Mouse (Mus musculus) thymus, adult 2 months (tissue): ENCODE data around the gene Irf2bp2.

Source experiments
- CTCF ChIP-seq: fragments of 200-500 bp; IDR thresholded peaks from 2 replicates; pipeline ENCODE4 v1.5.1; 2012; ENCODE audit warnings: mild to moderate bottlenecking, control low read depth, low read length, moderate library complexity, borderline replicate concordance; ENCODE audit not compliant: control insufficient read depth, poor library complexity, insufficient read depth; ENCODE audit errors: extremely low read depth
- POLR2A ChIP-seq: fragments of 200-500 bp; IDR thresholded peaks from 2 replicates; pipeline ENCODE4 v1.6.1; 2012; ENCODE audit warnings: mild to moderate bottlenecking, low read length, control low read depth, moderate library complexity; ENCODE audit not compliant: control insufficient read depth, poor library complexity, insufficient read depth; ENCODE audit errors: extremely low read depth

DNA sequence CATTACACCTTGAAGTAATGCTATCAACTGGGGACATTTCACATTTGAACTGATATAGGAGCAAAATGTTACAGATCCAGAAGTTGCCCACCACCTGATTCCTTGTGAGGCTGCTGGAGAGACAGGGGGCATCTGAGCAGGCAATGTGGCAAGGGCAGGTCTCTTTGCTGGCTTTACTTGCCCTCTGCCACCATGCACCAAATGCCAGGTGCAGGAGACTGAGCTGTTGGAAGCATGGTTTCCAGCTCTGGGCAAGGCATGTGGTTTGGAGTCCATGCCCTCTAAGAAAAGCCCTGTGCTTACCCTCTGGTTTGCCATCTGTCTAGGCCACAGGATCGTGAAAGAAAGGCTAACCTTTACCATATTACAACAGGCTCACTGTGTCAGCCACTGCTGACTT, 24.1 kb downstream of the Irf2bp2 start:
- TF ChIP-seq CTCF (no peak), POLR2A (no peak)
